Mouse (Mus musculus) MEL (cell line): ENCODE measurements around the gene Rassf1.

Experiments
- CHD1 ChIP-seq: IDR thresholded peaks from 2 replicates; pipeline ENCODE4 v1.6.1; 2012; ENCODE audit warnings: low read depth, mild to moderate bottlenecking, inconsistent platforms, low read length, improper control_type of control experiment
- CHD2 ChIP-seq: IDR thresholded peaks from 2 replicates; pipeline ENCODE4 v1.6.1; 2011; ENCODE audit warnings: low read length, improper control_type of control experiment
- CTCF ChIP-seq, 3 experiments: IDR thresholded peaks in 2 of 3; conservative IDR thresholded peaks in 1 of 3; 2 replicates each; pipeline ENCODE4 v1.5.1; 2011 to 2012; ENCODE audit warnings: low read length in 3 of 3, low read depth in 2 of 3, mild to moderate bottlenecking in 2 of 3, improper control_type of control experiment in 1 of 3, inconsistent platforms in 1 of 3, mixed read lengths in 1 of 3, moderate library complexity in 1 of 3; ENCODE audit not compliant: control insufficient read depth in 1 of 3, insufficient read depth in 1 of 3, poor library complexity in 1 of 3, severe bottlenecking in 1 of 3
- EP300 ChIP-seq, 2 experiments: IDR thresholded peaks; 2 replicates each; pipeline ENCODE4 v1.6.1; 2011; ENCODE audit warnings: improper control_type of control experiment in 2 of 2, low read length in 2 of 2, low read depth in 1 of 2, mild to moderate bottlenecking in 1 of 2
- GABPA ChIP-seq: IDR thresholded peaks from 2 replicates; pipeline ENCODE4 v1.6.1; 2012; ENCODE audit warnings: low read depth, mild to moderate bottlenecking, inconsistent platforms, low read length, improper control_type of control experiment, moderate library complexity
- GATA1 ChIP-seq: IDR thresholded peaks from 2 replicates; pipeline ENCODE4 v1.6.1; 2011; ENCODE audit warnings: low read depth, low read length, improper control_type of control experiment
- MAZ ChIP-seq: IDR thresholded peaks from 2 replicates; pipeline ENCODE4 v1.6.1; 2012; ENCODE audit warnings: low read depth, mild to moderate bottlenecking, inconsistent platforms, low read length, improper control_type of control experiment
- MYC ChIP-seq: IDR thresholded peaks from 2 replicates; pipeline ENCODE4 v1.6.1; 2011; ENCODE audit warnings: low read depth, mild to moderate bottlenecking, low read length, improper control_type of control experiment, moderate library complexity
- POLR2A ChIP-seq, 2 experiments: IDR thresholded peaks; 2 replicates each; pipeline ENCODE4 v1.6.1; 2011 to 2012; ENCODE audit warnings: low read length in 2 of 2, mild to moderate bottlenecking in 2 of 2, control low read depth in 1 of 2, improper control_type of control experiment in 1 of 2, low read depth in 1 of 2, moderate library complexity in 1 of 2; ENCODE audit not compliant: control insufficient read depth in 1 of 2, insufficient read depth in 1 of 2, poor library complexity in 1 of 2
- POLR2AphosphoS2 ChIP-seq: IDR thresholded peaks from 2 replicates; pipeline ENCODE4 v1.6.1; 2011; ENCODE audit warnings: low read length, improper control_type of control experiment
- POLR2AphosphoS5 ChIP-seq: IDR thresholded peaks from 2 replicates; pipeline ENCODE4 v1.6.1; 2012; ENCODE audit warnings: low read depth, borderline replicate concordance, mild to moderate bottlenecking, inconsistent platforms, low read length, moderate library complexity, mixed read lengths
- RAD21 ChIP-seq: IDR thresholded peaks from 2 replicates; pipeline ENCODE4 v1.6.1; 2011; ENCODE audit warnings: mild to moderate bottlenecking, low read depth, low read length, improper control_type of control experiment
- USF1 ChIP-seq: IDR thresholded peaks from 2 replicates; pipeline ENCODE4 v1.6.1; 2014; ENCODE audit warnings: low read depth, mild to moderate bottlenecking, inconsistent platforms, low read length, improper control_type of control experiment, moderate library complexity
- ZKSCAN1 ChIP-seq: IDR thresholded peaks from 2 replicates; pipeline ENCODE4 v1.6.1; 2012; ENCODE audit warnings: low read depth, mild to moderate bottlenecking, inconsistent platforms, low read length, improper control_type of control experiment, moderate library complexity

DNA sequence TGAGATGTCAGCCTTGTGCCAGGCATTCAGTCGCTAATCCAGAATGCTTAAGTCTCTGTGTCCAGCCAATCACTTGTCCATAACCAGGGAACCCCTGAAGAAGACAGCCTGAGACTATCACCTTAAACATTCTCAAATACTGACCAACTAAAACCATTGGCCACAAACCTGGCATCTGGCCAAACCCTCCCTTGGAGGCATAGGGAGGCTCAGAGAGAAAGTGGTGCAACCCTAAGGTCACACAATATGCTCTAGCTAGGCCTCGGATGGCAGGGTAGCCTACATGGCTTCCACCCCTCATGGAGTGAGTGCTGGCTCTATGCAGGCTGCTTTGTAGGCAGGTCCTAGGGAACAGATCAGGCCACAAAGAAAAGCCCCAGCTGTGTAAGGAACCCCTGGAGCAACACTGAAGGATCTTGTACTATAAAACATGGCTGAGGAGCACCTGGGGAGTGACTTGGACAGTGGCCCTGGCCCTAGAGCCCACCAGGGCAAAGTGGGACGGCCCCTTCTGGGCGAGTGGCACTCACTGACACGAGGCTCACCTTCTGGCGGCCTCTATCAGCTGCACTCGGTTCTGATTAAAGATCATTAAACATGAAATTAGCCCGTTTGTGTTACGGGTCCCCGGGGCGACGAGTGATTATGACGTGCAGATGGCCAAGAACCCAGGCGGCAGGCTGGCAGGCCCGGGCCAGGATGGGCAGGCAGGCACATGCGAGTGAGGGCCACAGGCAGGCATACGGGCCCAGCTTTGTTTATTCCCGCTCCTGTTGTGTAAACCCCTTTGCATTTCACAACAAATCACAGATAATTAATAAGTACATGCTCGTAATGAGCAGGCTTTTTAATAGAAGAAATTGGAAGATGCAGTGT lies 46.5 kb upstream of the Rassf1 start:
- TF ChIP-seq CTCF (IDR thresholded peaks at IDR 0.05 in 2 of 3, conservative IDR thresholded peaks at IDR 0.05 in 1 of 3; ENCODE audit: control insufficient read depth in 1 of 3, insufficient read depth in 1 of 3, low read depth in 2 of 3, low read length in 3 of 3, poor library complexity in 1 of 3, severe bottlenecking in 1 of 3), result no peak
- TF ChIP-seq RAD21, result no peak
- TF ChIP-seq USF1, result no peak
- no peak for TF ChIP-seq POLR2AphosphoS5
- no peak for TF ChIP-seq POLR2A (IDR thresholded peaks at IDR 0.05; ENCODE audit: control insufficient read depth in 1 of 2, insufficient read depth in 1 of 2, low read depth in 1 of 2, low read length in 2 of 2, poor library complexity in 1 of 2)
- no peak for TF ChIP-seq CHD1
- TF ChIP-seq ZKSCAN1, result no peak
- no peak for TF ChIP-seq MYC
- TF ChIP-seq EP300 (IDR thresholded peaks at IDR 0.05; ENCODE audit: low read depth in 1 of 2, low read length in 2 of 2), result no peak
- TF ChIP-seq POLR2AphosphoS2, result no peak
- no peak for TF ChIP-seq GATA1
- no peak for TF ChIP-seq MAZ
- TF ChIP-seq CHD2, result no peak
- no peak for TF ChIP-seq GABPA
